Mouse (Mus musculus) stomach, embryonic 14.5 days (tissue): ENCODE results near the gene Slc22a20. TPM values are rescaled to one million over a fixed set of nuclear protein-coding genes. Genes with fewer than 3 reads are reported as not detected.

Experiments used
- ATAC-seq: fragments of 200-750 bp; cut with Nextera tagmentation; 2 replicates; pipeline ENCODE4 v1.8.0; 2017; ENCODE audit warnings: low read depth, moderate TSS enrichment; ENCODE audit not compliant: insufficient number of reproducible peaks, insufficient read depth, low FRiP score
- H3K27ac ChIP-seq: fragments of 300-500 bp; sonication (generic); 2 replicates; pipeline ENCODE4 v1.5.1; 2014; ENCODE audit warnings: mild to moderate bottlenecking, low read length, moderate library complexity, mixed read lengths
- H3K27me3 ChIP-seq: fragments of 300-500 bp; sonication (generic); 2 replicates; pipeline ENCODE4 v1.6.1; 2014; ENCODE audit warnings: low read length, control low read depth, mixed read lengths; ENCODE audit not compliant: control insufficient read depth, insufficient read depth
- H3K36me3 ChIP-seq: fragments of 300-500 bp; sonication (generic); 2 replicates; pipeline ENCODE4 v1.6.1; 2014; ENCODE audit warnings: mild to moderate bottlenecking, control low read depth, low read length, moderate library complexity, mixed read lengths; ENCODE audit not compliant: control insufficient read depth, insufficient read depth
- H3K4me1 ChIP-seq: fragments of 300-500 bp; sonication (generic); 2 replicates; pipeline ENCODE4 v1.6.1; 2014; ENCODE audit warnings: low read length, control low read depth, mixed read lengths; ENCODE audit not compliant: control insufficient read depth, insufficient read depth
- H3K4me2 ChIP-seq: fragments of 300-500 bp; sonication (generic); replicated peaks from 2 replicates; pipeline ENCODE4 v1.6.1; 2014; ENCODE audit warnings: low read depth, low read length, control low read depth
- H3K4me3 ChIP-seq: fragments of 300-500 bp; sonication (generic); 2 replicates; pipeline ENCODE4 v1.5.1; 2014; ENCODE audit warnings: low read depth, low read length, control low read depth
- H3K9ac ChIP-seq: fragments of 300-500 bp; sonication (generic); replicated peaks from 2 replicates; pipeline ENCODE4 v1.6.1; 2014; ENCODE audit warnings: low read depth, mild to moderate bottlenecking, control low read depth, low read length, moderate library complexity, mixed read lengths
- H3K9me3 ChIP-seq: fragments of 300-500 bp; sonication (generic); 2 replicates; pipeline ENCODE4 v1.6.1; 2016; ENCODE audit warnings: low read depth, low read length, control low read depth; ENCODE audit not compliant: control insufficient read depth
- WGBS: fragments of 180-500 bp; shearing (Covaris S2); extraction: QIAGEN DNeasy Blood & Tissue Kit; methylation state at CpG from one replicate; pipeline ENCODE4 v1.1.7; 2014; 5-methylcytosine and 5-hydroxymethylcytosine counted together
- polyA plus RNA-seq: library from polyadenylated mRNA; unstranded; fragments of >200 nt; fragmentation: Nextera tagmentation; extraction: Ambion mirVana; gene quantifications from 2 replicates; pipeline ENCODE4 v1.2.1, GENCODE M21; 2014

Slc22a20 gene
- polyA plus RNA-seq, 1 experiment from 2014 or later, result not detected

- H3K4me3 ChIP-seq, result no peak overlapping the region
- H3K4me2 ChIP-seq, result no peak overlapping the region
- 0 out of 2 replicates have a peak overlapping the region, but pooled peaks have one; percentile 10 for H3K27ac ChIP-seq
- peaks cover 11% of the 10 kb centered on the region; the same call in 1 of the 2 replicates for H3K4me1 ChIP-seq
- no peak overlapping the region for H3K9ac ChIP-seq
- no peak for ATAC-seq
- WGBS, result 80% methylated on average over 22 of the region's 22 CpGs
- H3K36me3 ChIP-seq, result peaks cover 56% of the 10 kb centered on the region
- no peaks in the 10 kb centered on the region for H3K27me3 ChIP-seq
- H3K9me3 ChIP-seq, result no peaks in the 10 kb centered on the region
These were observed 31.8 kb downstream of the Slc22a20 start for GRCm38 (mm10) chr19:5954031-5954710.

- ATAC-seq, result no peak
- WGBS, result 91% methylated on average over 19 of the region's 19 CpGs
- H3K36me3 ChIP-seq, result peaks cover 58% of the 10 kb centered on the region
- peaks cover 11% of the 10 kb centered on the region; the same call in 1 of the 2 replicates for H3K4me1 ChIP-seq
- H3K9ac ChIP-seq, result no peak overlapping the region
- no peak overlapping the region for H3K4me2 ChIP-seq
- H3K27ac ChIP-seq, result no peak overlapping the region; the same call in 1 of the 2 replicates
- no peaks in the 10 kb centered on the region for H3K27me3 ChIP-seq
- no peak overlapping the region for H3K4me3 ChIP-seq
- no peaks in the 10 kb centered on the region for H3K9me3 ChIP-seq
These were observed 32.7 kb downstream of the Slc22a20 start for GRCm38 (mm10) chr19:5953201-5953770.

GRCm38 (mm10) chr19:5952071-5952691, 33.8 kb downstream of the Slc22a20 start:
- Histone ChIP-seq H3K36me3 (peaks cover 61% of the 10 kb centered on the region), H3K27me3 (no peaks in the 10 kb centered on the region), H3K4me2 (no peak overlapping the region), H3K9ac (no peak overlapping the region), H3K4me1 (peaks cover 11% of the 10 kb centered on the region; the same call in 1 of the 2 replicates), H3K27ac (peak overlapping the region; percentile 27; the same call in 1 of the 2 replicates), H3K4me3 (no peak overlapping the region), H3K9me3 (no peaks in the 10 kb centered on the region)
- no peak for ATAC-seq
- WGBS, result 82% methylated on average over 13 of the region's 13 CpGs

- Histone ChIP-seq H3K36me3 (peaks cover 61% of the 10 kb centered on the region), H3K27me3 (no peaks in the 10 kb centered on the region), H3K4me2 (no peak overlapping the region), H3K9me3 (no peaks in the 10 kb centered on the region), H3K4me1 (peaks cover 11% of the 10 kb centered on the region; the same call in 1 of the 2 replicates), H3K27ac (no peak overlapping the region), H3K9ac (no peak overlapping the region), H3K4me3 (no peak overlapping the region)
- ATAC-seq, result no peak
- WGBS, result 86% methylated on average over 16 of the region's 16 CpGs
These were observed 34.3 kb downstream of the Slc22a20 start for GRCm38 (mm10) chr19:5951631-5952030.

- H3K27ac ChIP-seq, result no peak overlapping the region
- no peak overlapping the region for H3K9ac ChIP-seq
- no peaks in the 10 kb centered on the region for H3K9me3 ChIP-seq
- ATAC-seq, result no peak
- 90% methylated on average over 11 of the region's 11 CpGs for WGBS
- H3K4me1 ChIP-seq, result peaks cover 13% of the 10 kb centered on the region; the same call in 1 of the 2 replicates
- no peaks in the 10 kb centered on the region for H3K27me3 ChIP-seq
- peaks cover 61% of the 10 kb centered on the region for H3K36me3 ChIP-seq
- H3K4me3 ChIP-seq, result no peak overlapping the region
- no peak overlapping the region for H3K4me2 ChIP-seq
These were observed 35.7 kb downstream of the Slc22a20 start for GRCm38 (mm10) chr19:5950218-5950617.

- Histone ChIP-seq H3K9ac (no peak overlapping the region), H3K9me3 (no peaks in the 10 kb centered on the region), H3K36me3 (peaks cover 41% of the 10 kb centered on the region), H3K27me3 (no peaks in the 10 kb centered on the region), H3K27ac (peak overlapping the region; percentile 45; the same call in 1 of the 2 replicates), H3K4me2 (no peak overlapping the region), H3K4me3 (no peak overlapping the region), H3K4me1 (peaks cover 12% of the 10 kb centered on the region; the same call in 1 of the 2 replicates)
- 58% methylated on average over 8 of the region's 8 CpGs for WGBS
- ATAC-seq, result no peak
These were observed 40.1 kb downstream of the Slc22a20 start for GRCm38 (mm10) chr19:5945891-5946290.

- no peak overlapping the region; the same call in 1 of the 2 replicates for H3K9ac ChIP-seq
- H3K4me3 ChIP-seq, result no peak overlapping the region
- H3K27ac ChIP-seq, result peak overlapping the region; percentile 45; the same call in 1 of the 2 replicates
- H3K4me2 ChIP-seq, result no peak overlapping the region
- H3K27me3 ChIP-seq, result no peaks in the 10 kb centered on the region
- no peaks in the 10 kb centered on the region for H3K9me3 ChIP-seq
- peak; percentile 48; the same call in 1 of the 2 replicates for ATAC-seq
- peaks cover 12% of the 10 kb centered on the region; the same call in 1 of the 2 replicates for H3K4me1 ChIP-seq
- 58% methylated on average over 7 of the region's 7 CpGs for WGBS
- peaks cover 39% of the 10 kb centered on the region for H3K36me3 ChIP-seq
These were observed 40.9 kb downstream of the Slc22a20 start for GRCm38 (mm10) chr19:5945027-5945426.

- WGBS, result 79% methylated on average over 8 of the region's 8 CpGs
- Histone ChIP-seq H3K4me2 (no peak overlapping the region), H3K4me3 (no peak overlapping the region), H3K27me3 (no peaks in the 10 kb centered on the region), H3K4me1 (peaks cover 12% of the 10 kb centered on the region; the same call in 1 of the 2 replicates), H3K36me3 (peaks cover 32% of the 10 kb centered on the region), H3K9ac (no peak overlapping the region), H3K27ac (no peak overlapping the region), H3K9me3 (no peaks in the 10 kb centered on the region)
- ATAC-seq, result no peak
These were observed 41.8 kb downstream of the Slc22a20 start for GRCm38 (mm10) chr19:5944145-5944544.
